Mouse (Mus musculus): ENCODE results near the gene 1700092M07Rik.

The 1700092M07Rik gene

DNA sequence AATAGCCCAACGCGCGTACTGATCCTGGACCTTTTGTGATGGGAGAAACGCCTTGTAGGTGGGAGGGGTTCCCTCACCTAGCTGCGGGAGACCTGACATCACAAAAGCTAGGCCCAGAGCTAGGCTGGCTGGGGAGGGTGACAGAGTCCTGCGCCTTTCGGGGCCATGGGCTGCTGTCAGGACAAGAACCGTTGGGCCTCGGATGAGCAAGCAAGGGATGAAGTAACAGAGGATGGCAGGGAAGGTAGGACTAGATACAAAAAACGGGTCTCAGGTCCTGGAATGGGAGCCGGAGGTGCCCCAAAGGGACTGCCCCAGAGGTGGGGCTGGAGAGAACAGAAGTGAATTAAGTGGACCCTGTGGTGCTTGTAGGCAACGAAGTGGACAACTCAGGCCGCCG lies at the start of gene 1700092M07Rik:
Gene 1700092M07Rik, plus strand, starts transcription at position 116 of the 400 bp plus-strand sequence.
- DNase-seq (ENCODE audit: low spot score) = no peak

DNA sequence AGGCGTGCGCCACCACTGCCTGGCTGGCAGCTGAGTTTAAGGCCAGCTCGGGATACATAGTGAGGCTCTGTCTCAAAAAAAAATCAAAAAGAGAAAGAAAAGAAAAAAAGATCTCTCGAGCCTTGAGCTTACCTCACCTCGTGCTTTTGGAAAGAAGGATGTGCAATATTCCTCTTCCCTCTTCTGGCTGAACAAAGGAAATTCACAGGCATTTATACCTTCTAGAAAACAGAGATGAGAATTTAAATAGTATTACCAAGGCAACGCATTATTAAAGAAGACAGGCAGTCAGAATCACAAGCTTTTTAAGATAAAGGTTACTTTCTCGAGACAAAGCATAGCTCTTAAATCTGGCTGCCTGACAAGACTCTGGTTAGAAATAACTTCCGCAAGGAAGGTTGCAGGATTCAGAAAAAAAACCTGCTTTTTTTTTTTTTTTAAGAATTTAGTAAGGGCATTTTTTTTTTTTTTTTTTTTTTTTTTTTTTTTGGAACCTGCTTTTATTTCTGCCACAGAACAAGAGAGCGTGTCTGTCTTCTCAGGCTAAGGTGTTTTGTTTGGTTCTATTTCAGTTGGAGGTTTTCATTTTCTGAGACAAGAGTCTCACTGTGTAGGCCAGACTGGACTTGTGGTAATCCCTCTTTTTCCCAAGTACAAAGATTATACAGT lies 48.5 kb upstream of the 1700092M07Rik start:
- DNase-seq (ENCODE audit: low spot score) = no peak

DNA sequence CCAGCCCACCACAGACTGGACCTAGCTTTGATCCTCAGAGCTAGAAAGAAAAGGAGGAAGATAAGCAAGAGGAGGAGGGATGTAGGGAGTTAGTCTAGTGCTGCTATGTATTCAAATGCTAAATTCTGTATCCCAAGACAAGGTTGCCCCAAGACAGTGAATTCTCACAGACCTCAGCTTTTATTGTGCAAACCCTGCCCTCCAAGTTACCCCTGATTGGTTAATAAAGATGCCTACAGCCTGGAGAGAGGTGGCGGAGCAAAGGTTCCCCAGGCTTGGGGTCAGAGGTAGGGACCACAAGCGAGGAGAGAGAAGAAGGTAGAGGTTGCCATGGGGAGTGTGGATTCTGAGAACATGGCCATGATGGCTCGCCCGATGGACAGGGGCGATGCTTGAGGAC lies 47.8 kb upstream of the 1700092M07Rik start:
- no peak for DNase-seq (ENCODE audit: low spot score)

DNA sequence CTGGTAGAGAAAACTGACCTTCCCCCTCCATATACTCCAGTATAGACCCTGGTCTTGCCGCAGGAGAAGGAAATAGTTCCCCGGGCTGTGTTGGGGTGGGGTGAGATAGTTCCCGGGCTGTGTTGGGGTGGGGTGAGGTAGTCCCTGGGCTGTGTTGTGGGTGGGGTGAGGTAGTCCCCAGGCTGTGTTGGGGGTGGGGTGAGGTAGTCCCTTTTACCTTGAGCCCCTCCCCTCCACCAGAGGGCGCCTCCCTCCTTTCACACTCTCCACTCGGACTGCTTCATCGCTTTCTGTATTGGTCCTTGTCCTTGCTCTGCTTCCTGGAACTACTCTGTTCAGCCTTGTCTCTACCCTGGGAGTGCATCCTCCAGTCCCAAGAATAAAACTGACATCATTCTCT lies 45.2 kb upstream of the 1700092M07Rik start:
- peak; percentile 74 for DNase-seq (ENCODE audit: low spot score)

DNA sequence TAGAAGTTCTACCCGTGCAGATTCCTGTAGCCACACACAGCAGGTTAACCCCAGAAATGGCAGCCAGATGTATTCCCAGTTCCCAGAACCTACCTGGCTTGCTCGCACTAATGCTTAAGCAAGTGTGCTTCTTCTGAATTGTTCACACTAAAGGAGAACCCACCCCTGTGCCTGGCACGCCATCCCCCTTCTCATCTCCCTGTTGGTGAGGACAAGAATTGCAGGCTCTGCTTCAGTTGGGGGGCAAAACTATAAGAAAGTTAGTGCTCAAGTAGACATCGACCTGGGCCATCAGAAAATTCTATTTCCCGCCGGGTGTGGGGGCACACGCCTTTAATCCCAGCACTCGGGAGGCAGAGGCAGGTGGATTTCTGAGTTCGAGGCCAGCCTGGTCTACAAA lies 40.9 kb upstream of the 1700092M07Rik start:
- DNase-seq (ENCODE audit: low spot score) = no peak

DNA sequence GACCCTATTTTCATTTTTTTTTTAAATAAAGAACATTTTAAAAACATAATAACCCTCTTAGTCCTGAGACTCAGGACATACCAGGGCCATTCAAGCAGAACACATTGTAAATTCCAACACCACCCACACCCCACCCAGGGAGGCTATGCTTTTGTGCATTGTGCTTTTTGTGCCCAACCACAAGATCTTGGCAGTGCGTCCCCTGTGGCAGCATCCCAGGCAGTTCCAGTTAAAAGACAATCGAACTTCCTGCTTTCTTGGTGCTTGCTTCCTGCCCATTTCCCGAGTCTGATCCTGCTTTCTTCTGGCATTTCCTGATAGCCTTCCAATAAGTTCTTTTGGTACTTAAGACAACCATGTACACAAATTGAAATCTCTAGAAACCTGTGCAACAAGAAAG lies 38.1 kb upstream of the 1700092M07Rik start:
- DNase-seq (ENCODE audit: low spot score) = no peak

DNA sequence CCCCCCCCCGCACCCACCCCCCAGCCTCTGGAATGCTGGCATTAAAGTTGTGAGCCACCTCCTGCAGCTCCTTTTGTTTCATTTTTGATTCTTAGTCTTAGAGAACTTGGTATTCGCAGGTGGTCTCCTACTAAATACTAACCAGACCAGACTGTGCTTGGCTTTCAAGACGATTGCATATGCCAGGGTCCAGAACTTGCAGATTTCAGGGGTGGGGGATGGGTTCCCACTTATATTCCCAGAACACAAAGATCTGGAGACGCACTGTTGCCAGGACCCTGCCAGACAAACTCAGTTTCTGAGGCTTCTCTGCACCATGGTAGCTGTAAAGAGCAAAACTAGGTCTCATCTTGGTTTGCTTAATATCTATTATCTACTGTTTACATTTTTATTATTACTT lies 36.9 kb upstream of the 1700092M07Rik start:
- no peak for DNase-seq (ENCODE audit: low spot score)

DNA sequence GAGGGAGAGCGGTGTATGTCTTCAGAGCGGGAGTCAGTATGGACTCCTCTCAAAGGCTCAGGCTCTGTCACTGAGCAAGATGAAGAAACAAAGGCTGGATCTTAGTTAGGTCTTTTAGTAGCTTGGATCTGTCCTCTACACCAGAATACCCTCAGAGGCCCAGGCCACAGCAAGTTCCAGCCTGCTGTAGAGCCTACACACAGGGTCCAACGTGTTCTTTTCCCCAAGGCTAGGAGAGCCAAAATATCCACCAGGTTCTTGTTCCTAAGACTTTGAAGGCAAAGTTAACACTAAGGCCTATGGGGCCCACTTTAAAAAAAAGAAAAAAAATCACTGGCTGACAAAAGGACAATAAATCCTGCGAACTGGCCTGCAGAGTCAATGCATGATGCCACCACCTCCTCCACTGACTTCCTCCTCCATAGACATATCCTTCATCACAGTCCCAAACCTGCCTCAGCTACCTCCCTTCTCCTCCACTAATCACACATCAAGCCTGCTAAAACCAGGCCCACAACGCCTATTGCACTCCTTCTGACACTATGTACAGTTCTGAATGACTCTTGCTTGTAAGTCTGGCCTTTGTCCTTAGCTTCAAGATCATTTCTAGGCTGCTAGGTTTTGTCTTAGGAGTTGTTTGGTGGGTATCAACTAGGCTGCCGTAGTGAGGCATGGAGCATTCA lies 35.4 kb upstream of the 1700092M07Rik start:
- DNase-seq (ENCODE audit: low spot score) = no peak

DNA sequence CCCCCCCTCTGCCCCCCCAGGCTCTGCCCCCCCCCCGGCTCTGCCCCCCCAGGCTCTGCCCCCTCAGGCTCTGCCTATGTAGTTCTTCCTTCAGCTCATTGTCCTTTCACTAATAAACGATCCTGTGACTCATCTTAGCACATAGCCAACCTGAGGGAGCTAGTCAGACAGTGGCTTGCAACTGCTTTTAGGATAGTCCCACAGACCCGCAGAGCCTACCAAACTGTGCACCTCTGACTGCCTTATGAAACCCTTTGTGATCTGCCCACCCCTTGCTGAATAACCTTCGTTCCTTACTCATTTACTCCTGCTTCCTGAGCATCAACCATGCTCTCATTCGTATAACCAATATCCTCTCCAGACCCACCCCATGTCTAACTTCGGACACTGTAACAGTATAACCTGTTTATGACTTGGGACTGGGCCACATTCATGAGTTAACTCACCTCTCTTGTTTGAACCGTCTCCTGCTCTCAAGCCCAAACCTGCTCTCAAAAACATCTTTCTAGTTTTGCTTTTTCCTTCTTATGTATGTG lies 34.3 kb upstream of the 1700092M07Rik start:
- DNase-seq (ENCODE audit: low spot score) = no peak

DNA sequence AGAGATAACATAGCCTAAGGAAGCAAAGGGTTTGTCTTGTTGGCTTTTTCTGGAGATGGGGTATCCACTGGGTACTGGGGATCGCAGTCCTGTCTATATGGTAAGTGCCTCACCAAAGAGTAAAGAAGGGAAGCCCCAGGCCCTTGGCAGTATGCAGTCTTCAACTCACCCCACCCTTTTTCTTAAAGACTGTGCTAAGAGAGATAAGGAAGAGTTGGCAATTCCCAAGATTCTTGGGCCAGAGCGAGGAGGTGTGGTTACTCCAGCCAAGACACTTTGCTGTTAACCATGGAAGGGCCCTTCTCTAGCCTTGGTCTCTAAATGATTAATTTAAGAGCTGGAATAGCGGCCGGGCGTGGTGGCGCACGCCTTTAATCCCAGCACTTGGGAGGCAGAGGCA lies 33.6 kb upstream of the 1700092M07Rik start:
- no peak for DNase-seq (ENCODE audit: low spot score)

DNA sequence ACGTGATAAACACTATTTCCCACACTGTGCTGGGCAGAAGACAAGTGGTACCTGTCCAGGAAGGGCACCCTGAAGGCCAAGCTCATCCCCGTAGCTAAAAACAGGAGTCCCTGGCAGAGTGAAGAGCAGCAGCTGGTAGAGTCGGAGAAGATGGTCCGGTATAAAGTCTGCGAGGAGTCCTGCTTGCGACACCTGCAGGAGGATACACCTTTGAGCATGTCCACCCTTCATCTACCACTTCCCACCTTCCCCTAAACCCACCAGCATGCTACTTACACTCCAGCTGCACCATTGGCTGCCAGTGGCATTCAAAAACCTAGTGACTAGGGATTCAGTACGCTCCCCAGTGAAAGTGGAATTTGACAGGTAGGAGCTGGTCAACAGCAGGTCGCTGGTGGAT lies 31.6 kb upstream of the 1700092M07Rik start:
- no peak for DNase-seq (ENCODE audit: low spot score)

DNA sequence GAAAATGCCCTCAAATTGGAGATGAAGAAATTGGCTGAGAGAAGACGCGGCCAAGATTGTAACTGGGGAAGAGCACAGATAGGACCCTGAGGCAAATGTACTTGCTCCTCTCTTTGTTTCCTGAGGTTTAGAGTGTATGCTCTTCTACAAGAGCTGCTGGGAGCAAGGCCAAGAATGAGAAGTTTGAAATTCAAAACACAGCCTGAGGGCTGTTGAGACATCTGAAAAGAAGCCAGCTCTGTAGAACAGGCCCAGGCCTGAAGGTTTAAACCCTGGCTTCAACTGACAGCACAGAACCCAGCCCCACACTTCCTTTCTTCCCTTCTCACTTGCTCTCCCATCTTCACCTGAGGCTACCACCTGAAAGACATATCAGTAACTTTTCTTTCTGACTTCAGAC lies 30.5 kb upstream of the 1700092M07Rik start:
- DNase-seq (ENCODE audit: low spot score) = no peak

DNA sequence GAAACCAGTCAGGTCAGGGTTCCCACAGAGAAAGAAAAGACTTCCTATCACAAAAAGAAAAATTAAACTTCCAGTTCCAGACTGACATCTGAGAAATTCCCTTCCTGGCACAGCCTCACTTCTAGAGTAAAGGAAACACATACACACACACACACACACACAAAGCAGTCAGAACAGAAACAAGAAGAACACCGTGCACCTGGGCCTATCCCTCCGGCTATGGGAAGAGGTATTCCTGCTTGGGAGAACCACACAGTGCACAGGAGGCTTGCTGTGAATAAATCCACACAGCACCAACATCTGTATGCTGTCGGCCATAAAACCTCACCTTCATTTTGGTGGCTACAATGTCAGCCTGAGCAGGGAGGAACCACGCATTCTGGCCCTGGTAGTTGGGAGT lies 29.0 kb upstream of the 1700092M07Rik start:
- no peak for DNase-seq (ENCODE audit: low spot score)

DNA sequence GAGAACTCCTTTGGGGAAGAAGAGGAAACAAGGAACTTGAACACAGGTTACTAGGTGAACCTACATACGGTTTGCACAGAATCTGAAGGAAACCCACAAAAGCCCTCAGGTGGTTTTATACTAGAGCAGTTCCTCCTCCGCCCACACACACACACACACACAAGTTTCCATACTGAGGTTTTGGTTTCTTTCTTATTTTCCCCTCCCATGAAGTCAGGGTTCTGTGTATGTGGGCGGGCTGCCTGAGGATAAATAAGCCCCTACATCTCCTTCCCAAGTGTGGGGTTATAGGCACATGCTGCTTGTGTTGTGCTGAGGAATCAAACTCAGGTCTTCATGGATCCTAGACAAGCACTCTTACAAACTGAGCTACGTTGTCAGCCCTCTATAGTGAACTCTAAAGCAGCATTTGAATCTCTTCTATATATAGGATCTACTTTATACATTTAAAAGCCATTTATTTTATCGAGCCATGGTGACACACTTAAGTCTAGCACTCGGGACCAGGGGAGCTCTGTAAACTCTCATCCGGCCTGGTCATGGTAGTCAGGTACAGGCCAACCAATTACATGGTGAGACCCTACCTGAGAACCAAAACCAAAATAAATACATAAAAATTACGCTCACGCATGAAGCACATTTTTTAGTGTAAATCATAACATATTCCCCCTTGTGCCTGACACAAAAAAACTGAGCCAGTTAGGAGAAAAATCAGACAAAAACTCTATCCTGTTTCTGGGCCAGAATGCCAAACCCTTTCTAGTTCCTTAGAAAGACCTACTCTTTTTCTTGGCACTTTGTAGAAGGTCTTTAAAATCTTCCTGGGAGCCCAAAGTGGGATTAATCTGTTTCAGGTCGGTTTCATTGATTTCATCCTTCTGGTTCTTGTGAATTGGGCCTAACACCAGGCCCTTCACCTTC lies 28.3 kb upstream of the 1700092M07Rik start:
- DNase-seq (ENCODE audit: low spot score) = peak; percentile 80

DNA sequence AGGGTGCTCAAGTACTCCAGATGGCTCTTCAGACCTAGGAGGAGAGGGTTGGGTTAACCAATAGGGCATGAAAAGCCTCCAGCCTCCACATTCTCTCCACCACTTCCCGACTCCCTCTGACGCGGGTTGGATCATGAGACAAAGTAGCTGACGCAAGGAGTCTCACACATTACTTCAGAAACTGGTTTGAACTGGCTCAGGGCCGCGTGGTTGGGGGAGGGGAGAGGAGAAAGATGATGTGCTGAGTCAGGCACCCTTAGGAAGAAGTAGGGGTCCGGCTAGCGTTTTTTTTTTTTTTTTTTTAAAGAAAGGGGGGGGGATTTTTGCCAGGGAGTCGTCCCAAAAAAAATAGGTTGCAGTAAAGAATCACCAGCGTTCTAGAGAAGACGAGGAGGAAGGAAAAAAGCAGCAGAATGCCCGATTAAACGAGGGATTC lies 27.6 kb upstream of the 1700092M07Rik start:
- peak; percentile 94 for DNase-seq (ENCODE audit: low spot score)

DNA sequence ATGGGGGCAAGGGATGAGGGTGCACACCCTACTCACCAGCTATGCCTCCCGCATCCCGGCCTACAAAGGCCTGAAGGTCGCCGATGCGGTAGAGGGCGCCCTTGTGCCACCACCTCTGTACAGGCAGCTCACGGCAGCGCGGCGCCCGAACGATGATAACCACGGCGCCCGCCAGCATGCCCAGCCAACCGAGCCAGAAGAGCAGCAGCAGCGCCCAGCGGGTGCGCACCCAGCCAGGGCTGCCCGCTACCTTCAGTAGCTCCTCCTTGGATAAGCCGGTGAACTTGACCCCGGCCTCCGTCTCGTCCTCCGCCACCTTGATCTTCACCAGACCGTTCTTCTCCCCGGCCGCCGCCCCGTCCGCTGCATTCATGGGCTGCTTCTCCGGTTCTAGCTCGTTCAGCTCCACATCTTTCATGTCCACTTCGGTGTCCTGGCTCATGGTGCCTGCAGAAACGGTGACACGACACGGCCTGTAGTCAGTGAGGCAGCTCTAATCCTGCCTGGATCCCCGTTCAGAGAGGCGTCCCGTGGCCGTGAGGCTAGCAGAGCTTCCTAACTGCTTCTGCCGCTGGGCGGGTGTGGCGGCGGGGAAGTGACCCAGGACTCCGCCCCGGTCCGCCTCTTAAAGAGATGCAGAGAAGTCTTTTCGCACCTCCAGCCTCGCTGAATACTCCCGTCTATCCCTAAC lies 27.1 kb upstream of the 1700092M07Rik start:
- DNase-seq (ENCODE audit: low spot score) = peak; percentile 93

DNA sequence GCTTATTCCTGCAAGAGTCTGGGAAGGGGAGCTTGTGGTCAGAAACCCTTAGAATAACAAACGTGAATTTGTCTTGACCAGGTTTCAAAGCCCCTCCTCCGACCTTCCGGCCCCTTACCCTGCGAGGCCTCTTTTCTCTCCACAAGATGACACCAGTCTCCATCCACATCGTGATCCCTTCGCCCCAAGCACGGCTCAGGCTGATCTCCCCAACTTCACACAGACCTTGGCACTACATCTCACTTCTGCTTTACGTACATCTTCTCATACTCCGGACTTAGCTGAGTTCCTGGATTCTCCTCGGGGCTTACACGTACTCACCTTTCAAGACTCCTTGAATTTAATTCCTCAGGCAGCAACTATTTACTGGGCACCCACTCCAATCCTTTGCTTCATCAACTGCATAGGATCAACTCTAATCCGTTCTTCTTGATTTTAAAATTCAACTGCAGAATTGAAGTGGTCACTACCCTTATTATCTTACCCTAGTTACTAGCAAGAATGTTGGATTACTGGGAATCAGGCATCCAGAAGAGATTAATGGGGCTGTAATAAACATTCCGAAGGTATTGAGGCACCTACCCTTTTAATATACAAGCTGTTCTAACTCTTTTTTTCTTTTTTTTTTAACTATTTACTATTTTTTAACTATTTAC lies 26.4 kb upstream of the 1700092M07Rik start:
- DNase-seq (ENCODE audit: low spot score) = no peak

DNA sequence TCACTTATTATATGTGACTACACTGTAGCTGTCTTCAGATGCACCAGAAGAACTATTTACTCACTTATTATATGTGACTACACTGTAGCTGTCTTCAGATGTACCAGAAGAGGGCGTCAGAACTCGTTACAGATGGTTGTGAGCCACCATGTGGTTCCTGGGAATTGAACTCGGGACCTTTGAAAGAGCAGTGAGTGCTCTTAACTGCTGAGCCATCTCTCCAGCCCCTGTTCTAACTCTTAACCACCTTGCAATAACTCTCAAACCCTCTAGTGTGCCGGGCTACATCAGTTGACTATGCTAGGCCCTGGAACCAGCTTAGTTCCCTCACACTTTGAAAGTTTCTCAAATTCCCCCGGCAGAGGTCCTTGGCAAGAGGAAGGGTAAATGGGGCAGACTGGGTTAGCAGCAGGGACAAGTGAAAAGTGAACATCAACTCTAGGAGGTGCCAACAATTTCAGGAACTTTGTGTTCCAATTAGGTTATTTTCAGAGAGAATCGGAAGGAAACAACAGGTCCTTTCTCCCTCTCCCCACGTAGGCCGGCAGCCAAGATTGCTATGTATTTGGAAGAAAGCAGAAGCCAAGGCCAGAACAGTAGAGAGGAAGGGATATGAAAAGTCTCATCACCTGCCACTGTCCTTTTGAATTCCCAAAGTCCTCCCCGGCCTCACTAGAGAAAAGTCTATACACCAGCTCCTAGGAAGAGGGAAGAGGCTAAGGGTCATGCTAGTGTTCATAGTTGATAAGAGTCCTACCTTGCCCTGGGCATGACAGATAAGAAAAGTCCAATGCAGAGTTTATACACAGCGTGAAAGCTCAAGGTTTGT lies 25.7 kb upstream of the 1700092M07Rik start:
- DNase-seq (ENCODE audit: low spot score) = no peak

DNA sequence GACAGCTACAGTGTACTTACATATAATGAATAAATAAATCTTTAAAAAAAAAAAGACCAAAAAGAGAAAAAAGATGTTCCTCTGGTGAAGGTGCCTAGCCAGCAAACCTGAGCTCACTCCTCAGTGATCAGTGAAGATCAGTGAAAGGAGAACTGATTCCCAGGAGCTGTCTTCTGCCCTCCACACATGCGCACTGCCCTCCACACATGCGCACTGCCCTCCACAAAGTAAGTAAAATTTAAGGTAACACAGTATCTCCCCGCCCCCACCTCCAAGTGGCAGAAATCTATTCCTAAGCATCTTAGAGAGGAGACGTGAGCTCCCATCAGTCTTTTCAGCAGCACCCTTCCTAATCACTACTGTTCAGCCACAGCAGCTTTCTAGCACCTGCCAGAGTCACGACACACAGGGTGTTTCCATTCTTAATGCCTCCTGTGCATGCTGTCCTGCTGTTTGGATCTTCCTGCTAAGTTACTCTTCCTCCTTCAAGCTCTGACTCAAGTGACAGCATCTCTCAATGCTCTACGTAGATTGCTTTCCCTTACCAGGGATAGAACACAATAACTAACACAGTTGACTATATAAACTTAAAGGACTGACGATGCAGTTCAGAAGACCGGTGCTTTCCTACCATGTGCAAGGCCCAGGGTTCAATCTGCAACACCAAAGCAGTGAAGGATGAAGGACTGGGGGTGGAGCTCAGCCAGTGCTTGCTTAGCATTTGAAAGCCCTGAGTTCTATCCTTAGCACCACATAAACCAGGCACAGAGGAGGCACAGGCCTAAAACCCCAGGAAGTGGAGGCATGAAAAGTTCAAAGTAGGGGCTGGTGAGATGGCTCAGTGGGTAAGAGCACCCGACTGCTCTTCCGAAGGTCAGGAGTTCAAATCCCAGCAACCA lies 24.4 kb upstream of the 1700092M07Rik start:
- DNase-seq (ENCODE audit: low spot score) = no peak

All from T-cell, adult 2 months (primary cell).